Mouse (Mus musculus): Measurements from ENCODE around the gene Fgfbp3. TPM values are rescaled to one million over a fixed set of nuclear protein-coding genes. Genes with fewer than 3 reads are reported as not detected.

The Fgfbp3 gene
- polyA plus RNA-seq, 2 experiments = 4.5 to 5.7 TPM

GRCm38 (mm10) chr19:36896791-36897569 is 22.4 kb downstream of the Fgfbp3 start:
- Histone ChIP-seq H3K4me2 (replicated peaks; ENCODE audit: low read depth, low read length, severe bottlenecking) (no peak overlapping the region), H3K9me3 (ENCODE audit: control insufficient read depth, low read length) (no peaks in the 10 kb centered on the region), H3K4me1 (ENCODE audit: control insufficient read depth, insufficient read depth, low read length) (no peaks in the 10 kb centered on the region), H3K4me3 (replicated peaks; ENCODE audit: low read length) (no peak overlapping the region), H3K27me3 (ENCODE audit: control insufficient read depth, insufficient read depth, low read length) (no peaks in the 10 kb centered on the region), H3K27ac (replicated peaks; ENCODE audit: low read depth, low read length) (no peak overlapping the region), H3K36me3 (ENCODE audit: control insufficient read depth, insufficient read depth, low read length) (peaks cover 24% of the 10 kb centered on the region), H3K9ac (ENCODE audit: low read depth, low read length, severe bottlenecking) (no peak overlapping the region)
- WGBS = 16% methylated on average over 10 of the region's 10 CpGs
- no peak for TF ChIP-seq POLR2A (IDR thresholded peaks at IDR 0.05; ENCODE audit: borderline replicate concordance, extremely low read depth, insufficient read depth, insufficient read length)
- ATAC-seq (ENCODE audit: low FRiP score, low read depth) = no peak
- DNase-seq (ENCODE audit: low spot score) = no peak

GRCm38 (mm10) chr19:36891746-36892145 is 27.7 kb downstream of the Fgfbp3 start:
- no peaks in the 10 kb centered on the region for H3K27me3 ChIP-seq (ENCODE audit: control insufficient read depth, insufficient read depth, low read length)
- H3K9me3 ChIP-seq (ENCODE audit: control insufficient read depth, low read length) = no peaks in the 10 kb centered on the region
- ATAC-seq (ENCODE audit: low FRiP score, low read depth) = no peak
- H3K9ac ChIP-seq (ENCODE audit: low read depth, low read length, severe bottlenecking) = no peak overlapping the region
- H3K4me2 ChIP-seq (replicated peaks; ENCODE audit: low read depth, low read length, severe bottlenecking) = no peak overlapping the region
- DNase-seq (ENCODE audit: low spot score) = no peak
- TF ChIP-seq POLR2A (IDR thresholded peaks at IDR 0.05; ENCODE audit: borderline replicate concordance, extremely low read depth, insufficient read depth, insufficient read length) = no peak
- 91% methylated on average over 3 of the region's 3 CpGs for WGBS
- peaks cover 73% of the 10 kb centered on the region for H3K36me3 ChIP-seq (ENCODE audit: control insufficient read depth, insufficient read depth, low read length)
- no peaks in the 10 kb centered on the region for H3K4me1 ChIP-seq (ENCODE audit: control insufficient read depth, insufficient read depth, low read length)
- no peak overlapping the region for H3K4me3 ChIP-seq (replicated peaks; ENCODE audit: low read length)
- no peak overlapping the region for H3K27ac ChIP-seq (replicated peaks; ENCODE audit: low read depth, low read length)

- Histone ChIP-seq H3K4me2 (replicated peaks; ENCODE audit: low read depth, low read length, severe bottlenecking) (no peak overlapping the region), H3K4me1 (ENCODE audit: control insufficient read depth, insufficient read depth, low read length) (no peaks in the 10 kb centered on the region), H3K4me3 (replicated peaks; ENCODE audit: low read length) (no peak overlapping the region), H3K36me3 (ENCODE audit: control insufficient read depth, insufficient read depth, low read length) (peaks cover 95% of the 10 kb centered on the region), H3K9me3 (ENCODE audit: control insufficient read depth, low read length) (no peaks in the 10 kb centered on the region), H3K27ac (replicated peaks; ENCODE audit: low read depth, low read length) (no peak overlapping the region), H3K9ac (ENCODE audit: low read depth, low read length, severe bottlenecking) (no peak overlapping the region), H3K27me3 (ENCODE audit: control insufficient read depth, insufficient read depth, low read length) (no peaks in the 10 kb centered on the region)
- ATAC-seq (ENCODE audit: low FRiP score, low read depth) (no peak), DNase-seq (ENCODE audit: low spot score) (no peak)
- TF ChIP-seq POLR2A (IDR thresholded peaks at IDR 0.05; ENCODE audit: borderline replicate concordance, extremely low read depth, insufficient read depth, insufficient read length) = no peak
- WGBS = 81% methylated on average over 3 of the region's 3 CpGs
These were observed 31.7 kb downstream of the Fgfbp3 start for GRCm38 (mm10) chr19:36887706-36888105.

DNA sequence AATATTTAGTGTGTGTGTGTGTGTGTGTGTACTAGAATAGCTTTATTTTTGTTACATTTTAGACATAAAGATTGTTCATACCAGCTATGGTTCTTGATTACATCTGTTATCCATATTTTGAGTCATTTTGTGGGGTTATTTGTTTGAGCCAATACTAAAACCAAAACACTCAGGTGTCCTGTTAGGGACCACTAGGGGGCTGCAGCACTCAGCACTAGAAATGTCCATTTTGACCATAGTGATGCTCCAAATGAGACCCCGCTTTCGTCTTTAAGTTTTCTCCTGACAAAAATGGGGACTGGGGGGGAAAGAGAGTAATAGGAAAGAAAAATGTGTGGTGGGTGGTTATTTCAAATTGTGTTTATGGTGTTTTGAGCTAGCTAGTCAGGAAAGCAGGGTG is 33.1 kb downstream of the Fgfbp3 start:
- Histone ChIP-seq H3K27ac (replicated peaks; ENCODE audit: low read depth, low read length) (no peak overlapping the region), H3K36me3 (ENCODE audit: control insufficient read depth, insufficient read depth, low read length) (peaks cover 96% of the 10 kb centered on the region), H3K4me1 (ENCODE audit: control insufficient read depth, insufficient read depth, low read length) (no peaks in the 10 kb centered on the region), H3K27me3 (ENCODE audit: control insufficient read depth, insufficient read depth, low read length) (no peaks in the 10 kb centered on the region), H3K9ac (ENCODE audit: low read depth, low read length, severe bottlenecking) (no peak overlapping the region), H3K4me3 (replicated peaks; ENCODE audit: low read length) (no peak overlapping the region), H3K9me3 (ENCODE audit: control insufficient read depth, low read length) (no peaks in the 10 kb centered on the region), H3K4me2 (replicated peaks; ENCODE audit: low read depth, low read length, severe bottlenecking) (no peak overlapping the region)
- ATAC-seq (ENCODE audit: low FRiP score, low read depth) (no peak), DNase-seq (ENCODE audit: low spot score) (no peak)
- 87% methylated on average over 2 of the region's 2 CpGs for WGBS
- TF ChIP-seq POLR2A (IDR thresholded peaks at IDR 0.05; ENCODE audit: borderline replicate concordance, extremely low read depth, insufficient read depth, insufficient read length) = no peak

- Histone ChIP-seq H3K4me2 (replicated peaks; ENCODE audit: low read depth, low read length, severe bottlenecking) (no peak overlapping the region), H3K36me3 (ENCODE audit: control insufficient read depth, insufficient read depth, low read length) (peaks cover 91% of the 10 kb centered on the region), H3K27ac (replicated peaks; ENCODE audit: low read depth, low read length) (no peak overlapping the region), H3K9me3 (ENCODE audit: control insufficient read depth, low read length) (no peaks in the 10 kb centered on the region), H3K4me3 (replicated peaks; ENCODE audit: low read length) (no peak overlapping the region), H3K9ac (ENCODE audit: low read depth, low read length, severe bottlenecking) (no peak overlapping the region), H3K27me3 (ENCODE audit: control insufficient read depth, insufficient read depth, low read length) (no peaks in the 10 kb centered on the region), H3K4me1 (ENCODE audit: control insufficient read depth, insufficient read depth, low read length) (no peaks in the 10 kb centered on the region)
- WGBS = 80% methylated on average over 6 of the region's 6 CpGs
- TF ChIP-seq POLR2A (IDR thresholded peaks at IDR 0.05; ENCODE audit: borderline replicate concordance, extremely low read depth, insufficient read depth, insufficient read length) = no peak
- DNase-seq (ENCODE audit: low spot score) (no peak), ATAC-seq (ENCODE audit: low FRiP score, low read depth) (peak; percentile 25; the same call in 1 of the 2 replicates)
These were observed 36.3 kb downstream of the Fgfbp3 start for GRCm38 (mm10) chr19:36883119-36883518.
